In the genomic region with DNA sequence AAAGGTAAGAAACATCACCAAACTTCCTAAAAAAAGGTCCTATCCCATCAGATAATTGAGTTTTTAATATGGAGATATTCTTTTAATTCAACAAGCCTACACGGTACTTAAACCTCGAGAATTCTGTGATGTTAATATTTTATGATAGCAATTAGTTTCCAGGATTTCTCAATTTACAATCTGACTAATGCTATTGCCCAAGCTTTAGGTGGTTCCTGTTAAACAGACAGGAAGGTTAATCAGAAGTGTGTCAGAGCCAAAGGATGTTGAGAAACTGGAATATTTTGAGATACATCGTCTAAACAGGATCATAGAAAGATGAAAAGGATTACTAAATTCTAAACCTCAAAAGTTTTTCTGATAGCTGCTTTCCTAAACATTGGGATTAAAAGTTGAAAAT, we compare ENCODE assay signal across 22 mouse cellular contexts.
DNase-seq lines count a peak whose midpoint lies in the region; ATAC-seq and TF ChIP-seq lines count a peak whose summit lies in the region.
"Had no signal": no experiment of that assay in that cellular context is flagged by ENCODE, and none has a peak within 500 bp of the region (broad histone marks: within the 10 kb centered on the region; RNA-seq: fewer than 3 reads in every experiment).

No protein-coding gene starts in this region.

- peak; percentile 6 for DNase-seq in lung, embryonic 14.5 days
- no peak for DNase-seq in lung, postnatal 10 days
- DNase-seq in NIH3T3 (ENCODE audit: low read depth) = peak; percentile 38
- peak; percentile 20 for DNase-seq in fibroblast of lung, adult 2 months (ENCODE audit: low read depth)
- no peak for DNase-seq in urinary bladder, postnatal 14 days (ENCODE audit: low spot score)
- no peak for DNase-seq in heart, adult 11 months
- DNase-seq in ovary, postnatal 36 days (ENCODE audit: low spot score) = no peak
- DNase-seq: adrenal gland, adult 2 months; adrenal gland, postnatal 25 days; cerebellum, adult 18-20 months; cerebellum, adult 9-11 months; forebrain, postnatal 0 days; gastrocnemius, postnatal 25 days; heart, postnatal 36 days had no signal

- TF ChIP-seq CTCF in lung, embryonic 14.5 days (IDR thresholded peaks at IDR 0.05; ENCODE audit: low read depth) = no peak

- WGBS in lung, embryonic 14.5 days = 42% methylated on average over 3 of the region's 3 CpGs

- no peak overlapping the region for H3K9ac ChIP-seq in lung, embryonic 14.5 days
- H3K9ac ChIP-seq: embryonic facial prominence, embryonic 12.5 days; forebrain, embryonic 13.5 days; forebrain, postnatal 0 days; heart, embryonic 13.5 days; hindbrain, embryonic 15.5 days had no signal

- no peaks in the 10 kb centered on the region for H3K9me3 ChIP-seq in lung, embryonic 14.5 days (ENCODE audit: low read depth, low read length)
- H3K9me3 ChIP-seq: embryonic facial prominence, embryonic 12.5 days; forebrain, embryonic 13.5 days; G1E; heart, embryonic 13.5 days; hindbrain, embryonic 15.5 days had no signal

- H3K27me3 ChIP-seq in lung, embryonic 14.5 days (ENCODE audit: insufficient read depth, low read length) = no peaks in the 10 kb centered on the region
- H3K27me3 ChIP-seq: embryonic facial prominence, embryonic 12.5 days; forebrain, embryonic 13.5 days; heart, embryonic 13.5 days; hindbrain, embryonic 15.5 days had no signal

- H3K4me3 ChIP-seq in lung, embryonic 14.5 days (ENCODE audit: low read depth, low read length) = no peak overlapping the region
- H3K4me3 ChIP-seq: embryonic facial prominence, embryonic 12.5 days; forebrain, embryonic 13.5 days; heart, embryonic 13.5 days; hindbrain, embryonic 15.5 days had no signal

- H3K36me3 ChIP-seq in lung, embryonic 14.5 days (ENCODE audit: insufficient read depth) = no peaks in the 10 kb centered on the region
- H3K36me3 ChIP-seq: embryonic facial prominence, embryonic 12.5 days; hindbrain, embryonic 15.5 days had no signal

- no peaks in the 10 kb centered on the region for H3K4me1 ChIP-seq in lung, embryonic 14.5 days (ENCODE audit: insufficient read depth)
- H3K4me1 ChIP-seq: embryonic facial prominence, embryonic 12.5 days; forebrain, embryonic 13.5 days had no signal

- no peak overlapping the region for H3K27ac ChIP-seq in lung, embryonic 14.5 days (ENCODE audit: low read depth)
- H3K27ac ChIP-seq: embryonic facial prominence, embryonic 12.5 days; forebrain, embryonic 13.5 days; heart, embryonic 13.5 days; hindbrain, embryonic 15.5 days had no signal

- H3K4me2 ChIP-seq in lung, embryonic 14.5 days = no peak overlapping the region
- H3K4me2 ChIP-seq: embryonic facial prominence, embryonic 12.5 days; forebrain, embryonic 13.5 days; heart, embryonic 13.5 days; hindbrain, embryonic 15.5 days had no signal

- ATAC-seq in lung, embryonic 14.5 days (ENCODE audit: insufficient read depth) = no peak
- ATAC-seq in megakaryocyte progenitor cell, adult 5-6 weeks (replicated peaks; ENCODE audit: poor library complexity) = peak; percentile 93
- ATAC-seq: CD4-positive, CD25-positive, alpha-beta regulatory T cell, adult 4 months; forebrain, embryonic 13.5 days; forebrain, postnatal 0 days; intestine, embryonic 16.5 days had no signal

Comparison
In these comparisons a context has a peak if more than half of its experiments do, and no peak if none do; other contexts are left out.
1. DNase-seq: peak in lung, embryonic 14.5 days (single experiment), NIH3T3 (single experiment) and fibroblast of lung, adult 2 months (single experiment); none in lung, postnatal 10 days (single experiment), urinary bladder, postnatal 14 days (single experiment), heart, adult 11 months (single experiment) and ovary, postnatal 36 days (single experiment).